Mouse (Mus musculus): ENCODE data around the gene Diablo. TPM values are rescaled to one million over a fixed set of nuclear protein-coding genes. Genes with fewer than 3 reads are reported as not detected.
A peak's percentile ranks its signal among the peaks of the same experiment; 100 is the strongest.
"Not testable (repeated sequence)": the region's sequence is repeated elsewhere in the genome, so short reads cannot be mapped to it uniquely, and the experiment has no call there.

The Diablo gene
- total and polyA plus RNA-seq, 2 experiments from 2014 or later, result 73.2 to 97.6 TPM

- Histone ChIP-seq H3K27ac (ENCODE audit: low read depth, low read length) (no peak overlapping the region), H3K36me3 (ENCODE audit: insufficient read depth) (peaks cover 22% of the 10 kb centered on the region), H3K4me3 (ENCODE audit: low read depth, low read length) (no peak overlapping the region), H3K9ac (no peak overlapping the region), H3K4me2 (ENCODE audit: low read depth) (no peak overlapping the region), H3K9me3 (ENCODE audit: low read length) (no peaks in the 10 kb centered on the region), H3K27me3 (ENCODE audit: insufficient read depth, low read length) (no peaks in the 10 kb centered on the region), H3K4me1 (ENCODE audit: insufficient read depth) (peaks cover 12% of the 10 kb centered on the region)
- no peak for DNase-seq
- 83% methylated on average over 1 of the region's 1 CpGs for WGBS
- no peak for TF ChIP-seq CTCF (IDR thresholded peaks at IDR 0.05; ENCODE audit: low read depth)
- ATAC-seq, result no peak
Observed at GRCm38 (mm10) chr5:123521621-123522020, 2.4 kb downstream of the Diablo start.

GRCm38 (mm10) chr5:123520666-123521065, 3.3 kb downstream of the Diablo start:
- TF ChIP-seq CTCF (IDR thresholded peaks at IDR 0.05; ENCODE audit: low read depth), result no peak
- H3K36me3 ChIP-seq (ENCODE audit: insufficient read depth), result peaks cover 31% of the 10 kb centered on the region
- no peaks in the 10 kb centered on the region for H3K9me3 ChIP-seq (ENCODE audit: low read length)
- no peak overlapping the region for H3K27ac ChIP-seq (ENCODE audit: low read depth, low read length)
- no peak for ATAC-seq
- 92% methylated on average over 9 of the region's 9 CpGs for WGBS
- H3K27me3 ChIP-seq (ENCODE audit: insufficient read depth, low read length), result no peaks in the 10 kb centered on the region
- no peak overlapping the region for H3K4me2 ChIP-seq (ENCODE audit: low read depth)
- H3K4me1 ChIP-seq (ENCODE audit: insufficient read depth), result peaks cover 12% of the 10 kb centered on the region
- no peak overlapping the region for H3K4me3 ChIP-seq (ENCODE audit: low read depth, low read length)
- DNase-seq, result no peak
- H3K9ac ChIP-seq, result no peak overlapping the region

- no peak overlapping the region for H3K27ac ChIP-seq (ENCODE audit: low read depth, low read length)
- H3K9ac ChIP-seq, result no peak overlapping the region
- 92% methylated on average over 5 of the region's 5 CpGs for WGBS
- H3K9me3 ChIP-seq (ENCODE audit: low read length), result no peaks in the 10 kb centered on the region
- H3K36me3 ChIP-seq (ENCODE audit: insufficient read depth), result peaks cover 51% of the 10 kb centered on the region
- H3K4me1 ChIP-seq (ENCODE audit: insufficient read depth), result no peaks in the 10 kb centered on the region
- H3K4me2 ChIP-seq (ENCODE audit: low read depth), result no peak overlapping the region
- H3K27me3 ChIP-seq (ENCODE audit: insufficient read depth, low read length), result no peaks in the 10 kb centered on the region
- TF ChIP-seq CTCF (IDR thresholded peaks at IDR 0.05; ENCODE audit: low read depth), result no peak
- no peak for DNase-seq
- no peak for ATAC-seq
- H3K4me3 ChIP-seq (ENCODE audit: low read depth, low read length), result no peak overlapping the region
Observed at GRCm38 (mm10) chr5:123514871-123515270, 9.1 kb downstream of the Diablo start.

GRCm38 (mm10) chr5:123512102-123512501, 11.9 kb downstream of the Diablo start:
- Histone ChIP-seq H3K4me1 (ENCODE audit: insufficient read depth) (0 out of 2 replicates have a peak, but pooled peaks cover 5% of the 10 kb centered on the region), H3K4me3 (ENCODE audit: low read depth, low read length) (no peak overlapping the region), H3K4me2 (ENCODE audit: low read depth) (no peak overlapping the region), H3K27ac (ENCODE audit: low read depth, low read length) (no peak overlapping the region), H3K9ac (no peak overlapping the region), H3K36me3 (ENCODE audit: insufficient read depth) (peaks cover 33% of the 10 kb centered on the region), H3K9me3 (ENCODE audit: low read length) (no peaks in the 10 kb centered on the region), H3K27me3 (ENCODE audit: insufficient read depth, low read length) (no peaks in the 10 kb centered on the region)
- TF ChIP-seq CTCF (IDR thresholded peaks at IDR 0.05; ENCODE audit: low read depth), result no peak
- ATAC-seq (no peak), DNase-seq (no peak)
- WGBS, result 92% methylated on average over 3 of the region's 3 CpGs

- H3K36me3 ChIP-seq (ENCODE audit: insufficient read depth), result peaks cover 28% of the 10 kb centered on the region
- not testable (repeated sequence) for H3K27me3 ChIP-seq (ENCODE audit: insufficient read depth, low read length); H3K27ac ChIP-seq (ENCODE audit: low read depth, low read length); H3K9me3 ChIP-seq (ENCODE audit: low read length); ATAC-seq; H3K4me3 ChIP-seq (ENCODE audit: low read depth, low read length); H3K4me1 ChIP-seq (ENCODE audit: insufficient read depth); H3K9ac ChIP-seq; DNase-seq; H3K4me2 ChIP-seq (ENCODE audit: low read depth)
- WGBS, result 74% methylated on average over 3 of the region's 3 CpGs
Observed at GRCm38 (mm10) chr5:123511426-123511825, 12.6 kb downstream of the Diablo start.

GRCm38 (mm10) chr5:123510160-123510559, 13.8 kb downstream of the Diablo start, which contains the start of gene B3gnt4:
B3gnt4 (plus strand) TSS chr5:123510460.
- ATAC-seq (no peak), DNase-seq (no peak)
- H3K4me2 ChIP-seq (ENCODE audit: low read depth), result peak within 1 kb of the TSS; percentile 70; the same call in 1 of the 2 replicates
- TF ChIP-seq CTCF (IDR thresholded peaks at IDR 0.05; ENCODE audit: low read depth), result no peak
- 0 out of 2 replicates have a peak, but pooled peaks cover 5% of the 10 kb centered on the region for H3K4me1 ChIP-seq (ENCODE audit: insufficient read depth)
- H3K9ac ChIP-seq, result no peak within 1 kb of the TSS
- H3K4me3 ChIP-seq (ENCODE audit: low read depth, low read length), result no peak within 1 kb of the TSS
- 92% methylated on average over 5 of the region's 5 CpGs for WGBS
- H3K27ac ChIP-seq (ENCODE audit: low read depth, low read length), result no peak within 1 kb of the TSS
- H3K9me3 ChIP-seq (ENCODE audit: low read length), result no peaks in the 10 kb centered on the region
- H3K27me3 ChIP-seq (ENCODE audit: insufficient read depth, low read length), result peaks cover 1% of the 10 kb centered on the region; the same call in 1 of the 2 replicates
- peaks cover 15% of the 10 kb centered on the region for H3K36me3 ChIP-seq (ENCODE audit: insufficient read depth)

- H3K4me2 ChIP-seq (ENCODE audit: low read depth), result peak overlapping the region; percentile 70
- H3K9me3 ChIP-seq (ENCODE audit: low read length), result no peaks in the 10 kb centered on the region
- peak overlapping the region; percentile 62 for H3K4me3 ChIP-seq (ENCODE audit: low read depth, low read length)
- H3K27me3 ChIP-seq (ENCODE audit: insufficient read depth, low read length), result peaks cover 3% of the 10 kb centered on the region; the same call in 1 of the 2 replicates
- WGBS, result 5% methylated on average over 12 of the region's 12 CpGs
- DNase-seq, result peak; percentile 39
- peaks cover 15% of the 10 kb centered on the region for H3K36me3 ChIP-seq (ENCODE audit: insufficient read depth)
- no peak for ATAC-seq
- H3K9ac ChIP-seq, result peak overlapping the region; percentile 68
- 0 out of 2 replicates have a peak, but pooled peaks cover 5% of the 10 kb centered on the region for H3K4me1 ChIP-seq (ENCODE audit: insufficient read depth)
- no peak overlapping the region for H3K27ac ChIP-seq (ENCODE audit: low read depth, low read length)
- TF ChIP-seq CTCF (IDR thresholded peaks at IDR 0.05; ENCODE audit: low read depth), result no peak
Observed at GRCm38 (mm10) chr5:123508921-123509320, 15.1 kb downstream of the Diablo start.

All from forebrain, postnatal 0 days (tissue).